Mouse (Mus musculus): ENCODE measurements around the gene Gm9958.

DNA sequence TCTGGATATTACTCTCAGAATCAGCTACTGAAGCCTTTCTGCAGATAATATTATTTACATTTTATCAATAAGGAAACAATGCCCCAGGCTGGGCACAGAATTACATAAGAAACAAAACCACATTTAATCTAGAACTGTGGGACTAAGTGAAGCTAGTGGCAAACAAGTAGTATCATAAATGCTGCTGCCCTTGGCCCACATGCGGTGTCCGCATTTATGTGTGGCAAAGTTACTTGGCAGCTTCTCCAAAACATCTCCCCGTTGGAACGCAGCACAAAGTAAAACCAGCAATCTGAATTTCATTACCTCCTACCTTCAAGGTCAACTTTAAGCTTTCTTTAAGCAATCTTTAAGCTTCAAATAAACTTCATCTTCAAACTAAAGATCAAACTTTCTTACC, 26.2 kb upstream of the Gm9958 start:
- TF ChIP-seq CTCF (conservative IDR thresholded peaks at IDR 0.05; ENCODE audit: insufficient read depth, insufficient read length, low read depth, low read length) = no peak
- TF ChIP-seq POLR2A (IDR thresholded peaks at IDR 0.05; ENCODE audit: low read depth, low read length) = no peak
